Mouse (Mus musculus): ENCODE data around the gene Wdr46. TPM values are rescaled to one million over a fixed set of nuclear protein-coding genes. Genes with fewer than 3 reads are reported as not detected.
"Not testable (repeated sequence)": the region's sequence is repeated elsewhere in the genome, so short reads cannot be mapped to it uniquely, and the experiment has no call there.

Gene Wdr46
- total and polyA plus RNA-seq, 3 experiments: 39.8 to 72.4 (median 49.7) TPM

GRCm38 (mm10) chr17:33891357-33891756 lies 49.1 kb upstream of the Wdr46 start:
- Histone ChIP-seq H3K9ac (ENCODE audit: insufficient read depth, low read depth) (no peak overlapping the region), H3K79me2 (replicated peaks; ENCODE audit: control insufficient read depth, extremely low read depth, insufficient read depth, poor library complexity, severe bottlenecking) (peaks cover 27% of the 10 kb centered on the region), H3K27ac (ENCODE audit: insufficient read depth, low read depth) (no peak overlapping the region), H3K4me2 (ENCODE audit: insufficient read depth, low read depth, poor library complexity, severe bottlenecking) (no peak overlapping the region), H3K36me3 (replicated peaks in 1 of 2; ENCODE audit: control insufficient read depth in 1 of 2, insufficient read depth in 1 of 2, low read length in 1 of 2) (peaks cover 3 to 5% of the 10 kb centered on the region in 2 experiments), H3K4me1 (ENCODE audit: control insufficient read depth in 1 of 2, insufficient read depth in 2 of 2) (peaks cover 0 to 11% of the 10 kb centered on the region in 2 experiments; a peak in 1 of 4 replicates), H3K27me3 (replicated peaks) (peaks cover 3% of the 10 kb centered on the region), H3K9me3 (replicated peaks; ENCODE audit: low read length) (no peaks in the 10 kb centered on the region), H3K4me3 (replicated peaks in 1 of 3; ENCODE audit: low read depth in 2 of 3, low read length in 2 of 3, poor library complexity in 1 of 3) (no peak overlapping the region)
- dilution Hi-C loops (cut with MboI; ENCODE audit: extremely low pct_ligation_motif_present, extremely low pct_unique_long_range_greater_than_20kb, low sequenced_read_pairs) (no loop called here), in situ Hi-C loops (cut with MboI; ENCODE audit: low pct_ligation_motif_present, low pct_unique_long_range_greater_than_20kb, low sequenced_read_pairs) (no loop called here)
- TF ChIP-seq CHD2 (IDR thresholded peaks at IDR 0.05; ENCODE audit: low read length): no peak
- TF ChIP-seq JUN (IDR thresholded peaks at IDR 0.05; ENCODE audit: insufficient read depth, low read depth, low read length): no peak
- TF ChIP-seq MAFK (IDR thresholded peaks at IDR 0.05; ENCODE audit: insufficient replicate concordance, low read length): no peak
- TF ChIP-seq TBP (conservative IDR thresholded peaks at IDR 0.05; ENCODE audit: low read depth, low read length): no peak
- TF ChIP-seq NRF1 (IDR thresholded peaks at IDR 0.05; ENCODE audit: low read depth, low read length): no peak
- no peak for TF ChIP-seq POLR2AphosphoS2 (IDR thresholded peaks at IDR 0.05; ENCODE audit: low read depth, low read length)
- no peak for TF ChIP-seq UBTF (IDR thresholded peaks at IDR 0.05; ENCODE audit: low read depth, low read length)
- TF ChIP-seq MEF2A (IDR thresholded peaks at IDR 0.05; ENCODE audit: borderline replicate concordance, low read depth, low read length): no peak
- no peak for TF ChIP-seq PAX5 (IDR thresholded peaks at IDR 0.05; ENCODE audit: low read length)
- no peak for TF ChIP-seq USF2 (conservative IDR thresholded peaks at IDR 0.05; ENCODE audit: low read depth, low read length)
- no peak for TF ChIP-seq MYC (IDR thresholded peaks at IDR 0.05; ENCODE audit: low read depth, low read length)
- TF ChIP-seq RCOR1 (conservative IDR thresholded peaks at IDR 0.05; ENCODE audit: low read depth, low read length): no peak
- TF ChIP-seq NELFE (IDR thresholded peaks at IDR 0.05; ENCODE audit: low read depth, low read length): no peak
- no peak for TF ChIP-seq CTCF (conservative IDR thresholded peaks at IDR 0.05 in 1 of 2, IDR thresholded peaks at IDR 0.05 in 1 of 2; ENCODE audit: low read depth in 2 of 2, low read length in 2 of 2)
- TF ChIP-seq RAD21 (IDR thresholded peaks at IDR 0.05; ENCODE audit: low read depth, low read length): no peak
- no peak for DNase-seq (ENCODE audit: extremely low read depth)

GRCm38 (mm10) chr17:33891892-33892291 lies 48.6 kb upstream of the Wdr46 start:
- H3K9ac ChIP-seq (ENCODE audit: insufficient read depth, low read depth); H3K4me3 ChIP-seq (replicated peaks in 1 of 3; ENCODE audit: low read depth in 2 of 3, low read length in 2 of 3, poor library complexity in 1 of 3); in situ Hi-C loops (cut with MboI; ENCODE audit: low pct_ligation_motif_present, low pct_unique_long_range_greater_than_20kb, low sequenced_read_pairs); dilution Hi-C loops (cut with MboI; ENCODE audit: extremely low pct_ligation_motif_present, extremely low pct_unique_long_range_greater_than_20kb, low sequenced_read_pairs); DNase-seq (ENCODE audit: extremely low read depth); H3K36me3 ChIP-seq (replicated peaks in 1 of 2; ENCODE audit: control insufficient read depth in 1 of 2, insufficient read depth in 1 of 2, low read length in 1 of 2); H3K27me3 ChIP-seq (replicated peaks); H3K4me2 ChIP-seq (ENCODE audit: insufficient read depth, low read depth, poor library complexity, severe bottlenecking); H3K9me3 ChIP-seq (replicated peaks; ENCODE audit: low read length); H3K27ac ChIP-seq (ENCODE audit: insufficient read depth, low read depth): not testable (repeated sequence)
- H3K4me1 ChIP-seq (ENCODE audit: control insufficient read depth in 1 of 2, insufficient read depth in 2 of 2): peaks cover 0 to 11% of the 10 kb centered on the region in 2 experiments; a peak in 1 of 4 replicates
- TF ChIP-seq TBP (conservative IDR thresholded peaks at IDR 0.05; ENCODE audit: low read depth, low read length) (peak; percentile 51; the same call in 1 of the 2 replicates), CTCF (conservative IDR thresholded peaks at IDR 0.05 in 1 of 2, IDR thresholded peaks at IDR 0.05 in 1 of 2; ENCODE audit: low read depth in 2 of 2, low read length in 2 of 2) (peak in 1 of 2 experiments; percentile 14; a peak in 1 of 4 replicates)
- H3K79me2 ChIP-seq (replicated peaks; ENCODE audit: control insufficient read depth, extremely low read depth, insufficient read depth, poor library complexity, severe bottlenecking): peaks cover 27% of the 10 kb centered on the region
